Mouse (Mus musculus) 3134 (cell line): ENCODE results near the gene Ttll5.

Source experiments
- DNase-seq: peaks from one replicate; pipeline ENCODE4 v3.0.0-alpha.2; 2011; ENCODE audit warnings: low spot score; ENCODE audit not compliant: insufficient read length; ENCODE audit errors: extremely low read depth

Gene Ttll5

DNA sequence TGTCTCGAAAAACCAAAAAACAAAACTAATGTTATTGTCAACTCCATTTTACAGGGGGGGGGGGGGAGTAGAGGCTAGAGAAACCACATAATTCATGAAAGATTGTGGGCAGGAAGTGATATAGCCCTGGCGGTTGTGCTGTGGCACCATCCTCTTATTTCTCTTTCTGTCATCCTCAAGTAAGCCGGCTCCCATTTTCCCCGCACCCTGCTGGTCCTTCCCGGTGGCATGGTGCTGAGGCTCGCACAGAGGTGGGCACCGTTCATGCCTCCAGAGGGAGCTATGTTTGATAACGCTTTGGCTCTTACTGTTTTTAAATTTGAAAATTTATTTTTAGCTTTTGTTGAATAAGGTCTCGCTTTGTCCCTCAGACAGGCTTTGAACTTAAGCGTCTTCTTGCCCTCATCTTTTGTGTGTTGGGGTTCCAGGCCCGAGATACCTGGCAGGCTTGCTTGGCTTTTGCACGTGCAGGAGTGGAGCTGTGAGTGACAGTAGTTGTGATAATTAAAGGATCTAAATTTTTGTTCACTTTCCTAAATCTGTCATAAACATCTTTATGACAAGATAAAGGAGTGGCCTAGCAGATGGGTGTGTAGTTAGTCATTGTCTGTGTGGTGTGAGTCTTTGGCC is 15.0 kb downstream of the Ttll5 start:
- no peak for DNase-seq

DNA sequence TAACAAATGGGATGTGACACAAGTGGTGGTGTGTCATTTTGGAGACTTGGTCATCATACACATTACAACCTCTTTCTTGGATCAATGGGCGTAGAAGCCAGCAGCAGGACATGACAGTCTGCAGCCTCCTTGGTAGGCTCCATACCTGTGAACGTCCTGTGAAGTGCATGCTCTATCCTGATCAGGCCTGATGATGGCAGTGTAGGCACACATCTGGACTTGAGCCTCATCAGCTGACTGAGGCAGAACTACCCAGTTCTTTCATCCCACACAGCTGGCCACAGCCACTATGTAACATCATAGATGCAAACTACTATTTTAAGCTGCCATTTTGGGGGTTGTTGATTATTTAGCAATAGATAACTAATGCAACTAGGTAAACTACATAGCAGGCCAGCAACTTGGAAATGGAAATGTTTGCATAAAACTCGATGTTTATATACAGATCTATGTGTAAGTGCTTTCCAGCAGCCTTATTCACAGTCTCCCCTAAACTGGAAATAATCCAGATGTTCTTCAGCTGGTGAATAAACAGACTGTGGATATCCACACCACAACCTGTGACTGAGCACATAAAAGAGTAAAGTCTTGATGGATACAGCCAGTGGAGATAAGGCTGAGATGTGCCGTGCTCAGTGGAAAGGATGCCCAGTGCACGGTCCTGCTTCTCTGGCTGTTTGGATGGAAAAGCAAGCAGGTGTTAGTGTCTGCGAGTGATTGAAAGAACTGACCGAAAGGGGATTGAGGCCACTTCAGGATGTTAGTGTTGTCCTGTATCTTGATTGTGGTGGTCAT is 23.9 kb downstream of the Ttll5 start:
- no peak for DNase-seq

DNA sequence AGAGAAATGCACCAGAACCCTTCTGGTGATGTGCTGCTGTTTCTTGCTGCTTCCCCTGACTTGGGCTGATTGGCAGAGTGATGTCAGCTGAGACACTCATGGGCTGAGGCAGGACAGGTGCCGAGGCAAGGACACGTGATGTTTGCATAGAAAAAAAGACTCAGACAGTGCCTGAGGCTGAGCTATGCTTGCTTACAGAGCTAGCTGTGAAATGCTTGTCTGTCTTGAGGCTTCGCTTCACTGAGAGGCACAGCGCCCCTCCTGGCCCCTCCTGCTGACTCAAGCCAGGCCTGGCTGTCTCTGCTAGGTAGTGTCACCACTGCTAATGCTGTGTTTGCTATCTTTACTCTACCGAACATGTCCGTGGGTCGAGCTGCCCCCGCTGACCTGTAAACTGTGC is 26.2 kb downstream of the Ttll5 start:
- no peak for DNase-seq

DNA sequence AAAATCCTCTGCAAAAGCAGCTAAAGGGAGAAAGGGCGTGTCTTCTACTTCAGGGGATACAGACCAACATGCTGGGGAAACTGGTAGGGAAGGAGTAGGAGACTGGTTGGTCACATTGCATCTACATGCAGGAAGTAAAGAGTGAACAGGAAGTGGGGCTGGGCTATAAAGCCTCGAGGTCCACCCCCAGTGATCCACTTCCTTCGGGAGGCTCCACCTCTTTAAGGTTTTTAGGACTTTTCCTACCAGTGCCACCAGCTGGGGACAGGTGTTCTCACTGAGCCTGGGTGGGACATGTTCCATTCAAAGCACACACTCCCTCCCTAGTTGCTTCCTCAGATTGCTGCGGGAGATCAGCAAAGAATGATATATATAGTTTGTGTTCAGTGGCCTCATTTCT is 29.4 kb downstream of the Ttll5 start:
- DNase-seq, result no peak

DNA sequence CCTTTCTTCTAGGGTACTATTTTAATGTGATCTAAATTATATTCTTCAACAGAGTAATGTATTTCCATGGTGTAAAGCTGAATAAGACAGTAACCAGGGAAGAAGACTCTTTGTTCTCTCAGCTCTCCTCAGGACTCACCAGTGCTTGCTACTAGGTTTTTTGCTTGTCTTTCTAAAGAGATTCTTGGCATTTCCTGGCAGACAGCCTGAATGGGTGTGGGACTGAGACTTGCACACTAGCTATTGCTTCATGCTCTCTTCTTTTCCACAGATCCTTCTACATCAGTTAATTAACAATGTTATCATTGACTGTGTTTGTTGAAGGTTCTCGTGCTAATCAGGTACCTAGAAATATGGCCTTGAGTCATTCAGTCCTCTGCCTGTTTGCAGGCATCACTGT is 29.8 kb downstream of the Ttll5 start:
- DNase-seq, result no peak

DNA sequence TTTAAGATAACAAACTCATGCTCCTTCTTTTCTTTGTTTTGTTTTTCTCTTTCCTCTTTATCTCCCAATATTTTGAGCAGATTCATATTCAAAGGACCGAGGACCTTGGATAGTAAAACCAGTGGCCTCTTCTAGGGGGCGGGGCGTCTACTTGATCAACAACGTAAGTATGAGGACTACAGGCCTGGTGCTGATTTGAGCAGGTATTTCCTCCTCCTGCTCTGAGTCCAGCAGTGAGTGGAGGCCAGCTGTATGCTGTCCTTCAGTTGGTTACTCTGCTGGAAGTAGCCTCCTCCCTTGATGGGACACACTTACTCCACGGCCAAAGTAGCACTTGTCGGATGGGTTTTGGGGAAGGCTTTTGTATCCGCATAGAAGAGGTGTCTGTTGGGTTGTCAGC is 32.8 kb downstream of the Ttll5 start:
- no peak for DNase-seq

DNA sequence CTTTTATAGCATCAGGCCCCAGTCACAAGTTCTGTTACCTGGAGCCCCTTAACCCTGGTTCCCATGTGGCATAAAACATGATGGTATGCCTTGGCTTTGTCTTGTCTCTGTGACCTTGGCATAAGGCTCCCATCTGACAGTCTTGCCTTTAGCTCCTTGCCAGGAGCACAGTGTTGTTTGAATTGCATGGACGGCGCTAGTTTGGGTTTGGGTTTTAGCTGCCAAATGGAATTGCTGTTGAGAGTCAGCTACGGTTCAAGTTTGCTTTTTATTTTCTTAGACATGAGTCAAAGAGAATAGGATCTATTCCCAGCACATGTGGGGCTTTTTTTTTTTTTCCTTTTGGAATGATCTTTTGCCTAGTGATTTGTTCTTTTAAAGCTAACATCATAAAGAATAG is 34.7 kb downstream of the Ttll5 start:
- DNase-seq, result no peak

DNA sequence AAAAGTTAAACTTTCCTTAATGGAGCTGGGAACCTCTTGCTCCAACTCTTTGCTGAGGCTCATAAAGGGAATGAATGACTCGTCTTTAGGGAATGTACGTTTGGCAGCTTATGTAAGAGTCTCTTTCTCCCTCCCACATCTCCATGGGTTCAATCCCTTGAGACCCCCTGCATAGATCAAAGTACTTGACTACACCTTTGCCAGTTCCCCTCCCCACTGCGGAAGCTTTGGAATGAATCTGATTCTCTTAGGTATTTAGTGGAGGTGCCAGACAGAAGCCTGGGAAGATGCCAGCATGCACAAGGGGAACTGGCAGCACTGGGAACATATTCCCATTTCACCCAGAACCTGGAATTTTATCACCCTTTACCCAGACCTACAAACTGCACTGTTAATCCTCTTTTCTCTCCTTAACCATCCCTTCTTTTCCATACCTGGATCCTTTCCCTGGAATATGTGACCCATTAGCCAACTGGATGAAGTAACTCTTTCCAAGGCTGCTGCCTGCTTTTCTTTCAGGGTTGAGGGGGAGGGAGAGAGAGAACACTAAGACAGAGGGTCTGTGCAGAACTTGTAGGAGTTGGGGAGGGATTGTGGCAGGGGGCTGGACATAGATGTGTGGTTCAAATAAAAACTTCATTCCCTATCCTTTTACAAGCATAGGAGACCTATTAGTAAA is 35.2 kb downstream of the Ttll5 start:
- peak; percentile 26 for DNase-seq

DNA sequence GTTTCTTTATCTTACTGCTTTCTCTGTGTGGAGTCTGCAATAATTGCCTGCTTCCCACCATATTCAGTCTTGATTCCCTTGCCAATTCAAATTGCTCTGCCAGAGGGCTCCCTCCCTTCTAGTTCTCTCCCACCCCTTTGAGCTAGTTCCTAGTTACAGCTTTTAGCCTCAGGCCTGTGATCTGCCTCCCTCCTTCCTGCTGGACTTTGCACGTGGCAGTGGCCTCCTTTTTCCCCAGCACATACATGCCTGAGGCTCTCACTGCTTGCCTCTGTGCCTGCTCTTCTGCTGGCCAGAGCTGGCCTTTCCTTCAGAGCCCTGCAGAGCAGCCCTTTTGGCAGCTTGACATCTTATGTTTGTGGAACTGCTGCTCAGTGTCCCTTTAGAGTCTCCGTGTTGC is 38.1 kb downstream of the Ttll5 start:
- no peak for DNase-seq

DNA sequence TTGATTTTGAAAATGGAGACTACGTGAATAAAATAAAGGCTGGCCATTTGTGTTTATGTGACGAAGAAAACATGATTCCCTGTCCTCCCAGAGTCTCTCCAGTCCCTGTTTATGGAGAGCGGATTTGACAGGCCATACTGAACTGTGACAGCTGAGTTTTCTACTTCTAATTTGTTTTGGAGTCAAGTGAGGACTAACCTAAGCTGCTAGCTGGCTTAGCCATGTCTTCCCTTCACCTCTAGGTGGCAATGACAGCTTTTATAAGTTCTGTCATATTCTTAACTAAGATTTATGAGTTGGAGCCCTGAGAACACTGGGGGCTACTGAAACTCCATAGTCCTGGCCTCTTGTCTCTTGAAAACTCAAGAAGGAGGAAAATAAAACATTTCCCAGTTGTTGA is 41.1 kb downstream of the Ttll5 start:
- peak; percentile 9 for DNase-seq

DNA sequence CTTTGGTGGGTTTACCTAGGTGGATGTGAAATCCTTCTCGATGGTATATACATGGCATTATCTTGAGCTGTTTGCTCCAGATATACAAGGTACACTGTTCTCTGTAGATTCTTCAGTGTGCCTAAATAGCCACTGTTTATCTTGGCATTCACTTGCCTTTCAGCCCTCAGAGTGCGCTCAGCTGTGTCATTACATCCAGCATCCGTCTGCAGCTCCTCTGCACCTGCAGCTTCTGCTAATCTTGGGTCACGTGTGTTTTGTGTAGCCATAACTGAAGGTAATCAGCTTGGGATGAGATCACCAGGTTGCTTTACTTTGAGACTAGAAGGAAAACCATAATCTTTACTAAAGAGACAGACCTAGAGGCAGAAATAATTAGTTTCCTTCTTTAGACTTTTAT is 42.2 kb downstream of the Ttll5 start:
- no peak for DNase-seq

DNA sequence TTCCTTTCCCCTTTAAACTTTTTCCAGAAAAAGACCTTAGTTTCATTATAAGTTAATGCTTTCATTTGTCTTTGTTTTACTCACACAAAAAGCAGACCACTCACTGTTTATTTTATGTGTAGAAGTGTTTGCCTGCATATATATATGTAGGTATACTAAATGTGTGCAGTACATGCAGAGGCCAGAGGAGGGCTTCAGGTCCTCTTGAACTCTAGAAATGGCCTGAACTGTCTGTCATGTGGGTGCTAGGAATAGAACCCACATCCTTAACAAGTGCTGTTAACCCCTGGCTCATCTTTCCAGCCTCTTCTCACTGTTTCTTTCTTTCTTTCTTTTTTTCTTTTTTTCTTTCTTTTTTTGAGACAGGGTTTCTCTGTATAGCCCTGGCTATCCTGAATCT is 42.7 kb downstream of the Ttll5 start:
- DNase-seq, result no peak

DNA sequence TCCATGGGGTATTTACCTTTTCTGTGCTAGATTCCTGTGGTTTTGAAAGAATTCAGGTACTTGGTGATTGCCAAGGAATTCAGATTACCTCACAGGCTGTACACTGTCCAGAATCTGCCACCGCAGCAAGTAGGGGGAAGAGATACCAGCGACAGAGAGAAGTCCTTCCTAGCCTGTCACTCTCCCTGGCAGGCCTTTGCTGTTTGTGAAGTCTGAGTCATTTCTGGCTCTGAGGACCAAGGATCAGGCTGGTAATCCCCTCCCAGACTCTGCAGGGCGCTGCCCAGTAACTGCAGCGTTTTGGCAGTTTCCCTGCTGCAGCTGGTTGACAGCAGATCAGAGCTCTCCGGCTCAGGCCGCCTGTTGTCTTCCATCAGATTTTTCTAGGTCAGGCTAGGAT is 45.0 kb downstream of the Ttll5 start:
- DNase-seq, result peak; percentile 78

DNA sequence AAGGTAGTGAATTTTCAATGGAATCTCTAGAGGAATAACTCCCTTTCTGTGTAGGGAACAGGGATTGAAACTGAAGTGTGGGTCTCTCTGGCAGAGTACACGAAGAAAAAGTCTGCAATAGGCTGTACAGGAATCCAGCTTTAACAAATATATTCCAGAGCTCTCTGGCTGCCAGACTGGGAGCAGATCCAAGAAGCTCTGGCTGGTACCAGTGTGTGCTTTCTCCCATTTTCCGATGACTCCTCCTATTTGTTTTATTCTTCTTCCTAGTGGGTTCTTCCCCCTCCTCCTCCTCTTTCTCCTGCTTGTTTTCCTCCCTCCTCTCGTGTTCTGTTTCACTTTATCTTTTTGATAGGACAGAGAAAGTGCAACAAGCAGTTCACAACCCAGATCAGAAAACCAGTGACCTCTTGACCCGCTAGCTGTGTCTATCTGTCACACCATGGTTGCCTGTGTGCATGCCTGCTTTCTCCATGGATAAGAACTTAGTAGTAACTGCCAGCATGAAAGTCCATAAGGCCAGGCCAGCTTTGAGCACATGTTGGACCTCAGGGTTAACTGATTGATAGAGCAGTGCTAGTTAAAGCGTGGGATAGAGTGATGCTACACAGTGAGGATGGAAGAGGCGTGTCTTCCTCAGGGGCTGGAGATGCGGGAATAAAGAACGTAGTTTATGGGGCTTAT is 55.3 kb downstream of the Ttll5 start:
- no peak for DNase-seq

DNA sequence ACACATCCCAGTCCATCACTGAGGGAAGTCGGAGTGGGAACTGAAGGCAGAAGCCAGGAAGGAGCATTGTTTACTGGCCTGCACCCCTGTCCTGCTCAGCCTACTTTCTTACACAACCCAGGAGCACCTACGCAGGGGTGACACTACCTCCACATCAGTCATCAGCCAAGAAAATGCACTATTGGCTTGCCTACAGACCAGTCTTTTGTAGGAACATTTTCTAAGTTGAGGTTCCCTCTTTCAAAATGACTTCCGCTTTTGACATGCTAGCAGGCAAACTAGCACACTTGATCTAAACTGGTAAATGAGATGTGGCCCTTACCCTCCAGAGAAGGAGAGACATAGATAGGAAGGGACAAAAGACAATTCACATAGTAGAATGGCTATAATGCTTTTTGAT is 60.6 kb downstream of the Ttll5 start:
- no peak for DNase-seq

DNA sequence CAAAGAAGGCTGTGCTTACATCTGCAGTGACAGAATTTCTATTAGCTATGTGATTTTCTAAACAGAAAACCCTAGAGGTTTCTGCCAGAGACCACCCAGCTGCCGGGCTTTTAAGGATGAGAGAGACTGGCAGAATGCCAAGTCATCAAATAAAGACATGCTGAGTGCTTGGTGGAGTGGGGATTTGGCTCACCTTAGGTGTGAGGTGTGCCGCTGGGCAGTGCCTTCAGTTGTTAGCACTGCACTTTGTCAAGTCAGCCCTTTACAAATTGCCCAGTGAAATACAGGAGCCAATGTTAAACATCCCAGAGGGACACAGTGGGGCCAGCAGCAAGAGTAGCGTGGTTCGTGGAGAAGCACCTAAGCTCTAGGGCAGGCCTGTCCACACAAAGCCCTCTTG is 65.6 kb downstream of the Ttll5 start:
- no peak for DNase-seq

DNA sequence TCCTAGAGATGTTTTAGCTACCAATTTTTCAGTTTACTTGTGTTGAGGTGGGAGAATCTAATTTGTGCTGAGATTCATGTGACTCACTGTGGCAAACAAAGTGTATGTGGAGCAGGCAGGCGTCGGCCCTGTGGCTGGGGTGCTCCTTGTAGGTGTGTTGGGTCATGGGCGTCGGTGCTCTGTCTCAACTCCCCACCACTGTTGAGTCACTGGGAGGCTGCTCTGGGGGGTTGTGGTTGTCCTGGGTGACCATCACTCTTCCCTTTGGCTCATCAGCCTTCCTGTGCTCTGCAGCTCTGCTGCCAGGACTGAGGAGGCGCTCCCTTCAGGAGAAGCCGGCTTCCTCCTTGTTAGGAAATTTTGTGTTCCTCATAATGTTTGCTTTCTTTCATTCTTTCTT is 79.5 kb downstream of the Ttll5 start:
- peak; percentile 48 for DNase-seq

DNA sequence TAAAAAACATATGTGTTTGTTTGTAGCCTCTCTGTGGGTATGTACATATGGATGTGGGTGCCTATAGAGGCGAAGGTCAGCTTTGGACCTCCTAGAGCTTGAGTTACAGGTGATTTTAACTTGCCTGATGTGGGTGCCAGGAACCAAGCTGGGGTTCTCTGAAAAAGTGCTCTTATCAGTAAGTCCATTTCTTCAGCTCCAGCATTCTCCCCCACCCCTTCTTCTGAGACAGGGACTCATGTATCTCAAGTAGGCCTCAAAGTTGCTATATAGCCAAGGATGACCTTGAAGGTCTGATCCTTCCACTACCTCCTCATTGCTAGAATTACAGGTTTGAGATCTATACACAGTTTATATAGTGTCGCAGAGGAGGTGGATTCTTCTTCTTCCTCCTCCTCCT is 81.2 kb downstream of the Ttll5 start:
- no peak for DNase-seq

DNA sequence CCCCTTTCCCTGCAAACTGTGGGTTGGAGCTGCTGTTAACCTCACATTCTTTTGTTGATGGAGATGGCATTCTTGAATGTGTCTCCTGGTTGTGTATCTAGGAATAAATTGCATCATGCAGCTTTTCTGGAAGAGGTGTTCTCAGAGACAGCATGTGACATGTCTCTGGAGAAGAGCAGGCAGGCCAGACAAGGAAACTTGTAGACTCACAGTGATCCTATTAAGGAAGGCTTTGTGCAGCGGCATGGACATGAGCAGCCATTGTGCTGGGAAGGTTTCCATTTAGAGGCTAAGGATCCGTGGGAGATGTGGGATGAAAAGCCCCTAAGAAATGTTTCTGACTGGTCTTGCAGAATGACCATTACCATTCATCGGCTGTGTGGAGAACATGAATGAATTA is 83.4 kb downstream of the Ttll5 start:
- no peak for DNase-seq

DNA sequence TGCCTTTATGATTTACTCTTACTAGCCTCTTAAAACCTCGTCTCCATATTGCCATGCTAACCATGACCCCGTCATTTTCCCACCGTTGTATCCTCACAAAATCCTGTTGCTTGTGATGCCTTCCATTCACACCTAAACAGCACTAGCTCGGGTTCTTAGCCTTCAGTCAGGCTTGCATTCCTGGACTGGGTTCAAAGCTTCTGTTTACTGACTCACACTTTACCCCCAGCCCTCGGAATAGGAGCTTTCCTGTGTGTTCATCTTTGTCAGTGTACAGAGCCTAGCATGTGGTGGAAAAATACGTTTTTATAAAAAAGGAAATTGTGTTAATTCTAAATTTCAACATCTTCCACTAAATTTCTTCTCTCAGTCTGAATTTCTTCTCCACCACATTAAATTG is 86.4 kb downstream of the Ttll5 start:
- DNase-seq, result no peak

DNA sequence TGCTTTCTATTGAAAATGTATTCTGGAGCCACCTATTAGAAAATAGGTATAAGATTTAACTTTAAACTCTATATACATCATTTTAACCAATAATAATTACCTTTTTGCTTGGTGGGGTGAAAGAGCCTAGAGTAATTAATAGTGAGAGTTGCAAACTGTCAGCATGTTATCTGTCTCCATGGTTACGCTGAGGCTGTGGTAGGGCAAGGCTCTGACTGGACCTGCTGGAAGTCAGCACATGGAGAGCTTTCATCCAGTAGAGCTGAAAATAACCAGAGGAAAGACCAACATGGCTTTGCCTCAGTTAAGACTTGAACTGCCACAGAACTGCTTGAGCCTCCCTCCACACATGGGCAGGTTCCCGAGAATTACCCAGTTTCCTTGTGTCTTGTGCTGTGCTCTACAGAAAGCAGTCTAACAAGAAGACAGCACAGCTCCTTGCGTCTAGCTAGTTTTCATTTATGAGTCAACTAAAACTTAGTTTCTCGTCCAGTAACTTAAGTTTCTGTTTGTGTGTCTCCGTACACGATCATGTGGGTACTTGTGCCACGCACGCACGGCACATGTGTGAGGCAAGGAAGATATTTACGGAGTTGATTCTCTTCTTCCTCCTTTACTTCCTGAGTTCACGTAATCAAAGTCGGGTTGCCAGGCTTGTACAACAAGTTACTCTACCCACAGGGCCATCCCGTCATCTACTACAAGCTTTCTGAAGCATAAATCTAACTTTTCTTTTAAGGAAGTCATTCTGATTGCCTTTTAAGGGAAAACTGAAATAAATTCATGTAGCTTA is 88.4 kb downstream of the Ttll5 start:
- DNase-seq, result no peak
